18 mouse cellular contexts compared by ENCODE assay signal in genomic region chr17:33959948-33960347, GRCm38 (mm10).
"Had no signal": no experiment of that assay in that cellular context is flagged by ENCODE, and none has a peak within 500 bp of the region (broad histone marks: within the 10 kb centered on the region; RNA-seq: fewer than 3 reads in every experiment).

No protein-coding gene starts in this region.

- H3K9ac ChIP-seq: liver, embryonic 14.5 days; lung, embryonic 14.5 days; midbrain, embryonic 12.5 days; midbrain, embryonic 15.5 days; neural tube, embryonic 13.5 days; neural tube, embryonic 15.5 days; stomach, embryonic 15.5 days had no signal

- H3K27ac ChIP-seq: liver, embryonic 14.5 days; midbrain, embryonic 10.5 days; midbrain, embryonic 12.5 days; midbrain, embryonic 15.5 days; neural tube, embryonic 13.5 days; neural tube, embryonic 15.5 days; stomach, embryonic 15.5 days; stomach, postnatal 0 days had no signal

- DNase-seq: lung, adult 18-20 months; lung, embryonic 14.5 days; lung, postnatal 14 days; retina, postnatal 1 day; right cerebral cortex, adult 18-20 months; right cerebral cortex, postnatal 25 days; right cerebral cortex, postnatal 4 days; thymus, postnatal 25 days; thymus, postnatal 4 days had no signal

- H3K9me3 ChIP-seq: midbrain, embryonic 10.5 days; midbrain, embryonic 12.5 days; midbrain, embryonic 15.5 days; neural tube, embryonic 13.5 days; neural tube, embryonic 15.5 days; stomach, embryonic 15.5 days had no signal

- H3K27me3 ChIP-seq: midbrain, embryonic 12.5 days; midbrain, embryonic 15.5 days; neural tube, embryonic 13.5 days; neural tube, embryonic 15.5 days; stomach, embryonic 15.5 days had no signal

- H3K4me2 ChIP-seq: lung, embryonic 14.5 days; midbrain, embryonic 12.5 days; midbrain, embryonic 15.5 days; neural tube, embryonic 13.5 days; neural tube, embryonic 15.5 days; stomach, embryonic 15.5 days had no signal

- H3K4me3 ChIP-seq: midbrain, embryonic 12.5 days; midbrain, embryonic 15.5 days; myocyte; neural tube, embryonic 13.5 days; neural tube, embryonic 15.5 days; stomach, embryonic 15.5 days had no signal

- ATAC-seq: midbrain, embryonic 15.5 days had no signal
